Mouse (Mus musculus): ENCODE data around the gene Cmtm7. TPM values are rescaled to one million over a fixed set of nuclear protein-coding genes. Genes with fewer than 3 reads are reported as not detected.
"Not testable (repeated sequence)": the region's sequence is repeated elsewhere in the genome, so short reads cannot be mapped to it uniquely, and the experiment has no call there.

The Cmtm7 gene
- total RNA-seq, 2 experiments from 2014 or later = 499 to 803 TPM

DNA sequence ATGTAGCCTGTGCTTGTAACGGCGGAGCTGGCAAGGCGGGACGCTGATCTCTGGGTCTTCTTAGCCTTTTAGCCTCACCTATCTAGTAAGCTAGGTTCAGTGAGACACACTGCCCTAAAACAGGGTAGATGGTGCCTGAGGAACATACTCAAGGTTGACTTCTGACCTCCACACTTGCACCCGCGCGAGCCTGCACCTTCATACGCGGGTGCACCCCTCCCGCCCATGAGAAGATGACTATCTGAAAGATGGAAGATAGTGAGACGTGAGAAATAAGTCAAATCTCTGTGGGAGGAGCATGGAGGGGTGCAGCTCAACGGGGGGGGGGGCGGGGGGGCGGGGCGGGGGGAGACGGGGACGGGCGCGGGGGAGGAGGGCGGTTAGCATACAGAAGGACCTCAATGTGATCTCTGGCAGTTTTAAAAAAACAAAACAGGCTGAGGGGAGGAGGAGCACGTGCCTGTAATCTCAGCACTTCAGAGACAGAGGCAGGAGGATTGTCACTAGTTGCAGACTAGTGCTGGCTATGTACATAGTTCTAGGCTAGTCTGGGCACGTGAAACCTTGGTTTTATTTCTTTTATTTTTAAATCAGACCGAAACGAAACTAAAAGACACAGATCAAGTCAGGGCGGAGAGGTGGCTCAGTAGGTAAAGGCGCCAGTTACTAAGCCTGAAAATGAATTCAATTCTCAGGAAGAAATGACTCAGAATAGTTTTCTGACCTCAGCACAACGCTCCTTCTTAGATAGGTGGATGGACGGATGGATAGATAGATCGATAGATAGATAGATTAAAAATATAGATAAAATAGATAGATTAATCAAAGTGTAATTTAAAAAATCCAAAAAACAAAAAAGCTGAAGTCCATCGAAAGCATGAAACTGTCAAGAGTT is 51.5 kb downstream of the Cmtm7 start:
- 0 out of 2 replicates have a peak, but pooled peaks have one; percentile 8 for ATAC-seq (replicated peaks; ENCODE audit: poor library complexity)

DNA sequence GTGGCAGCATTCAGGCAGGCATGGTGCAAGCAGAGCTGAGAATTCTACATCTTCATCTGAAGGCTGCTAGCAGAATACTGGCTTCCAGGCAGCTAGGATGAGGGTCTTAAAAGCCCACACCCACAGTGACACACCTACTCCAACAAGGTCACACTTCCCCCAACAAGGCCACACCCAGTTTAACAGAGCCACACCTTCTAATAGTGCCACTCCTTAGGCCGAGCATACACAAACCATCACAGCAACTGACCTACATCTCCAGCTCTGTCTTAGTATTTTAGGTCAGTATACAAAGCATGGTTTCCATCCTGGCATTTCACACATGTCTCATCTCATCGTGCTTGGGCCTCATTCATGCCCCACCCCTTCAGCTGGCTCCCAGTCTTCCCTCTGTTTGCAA is 53.2 kb downstream of the Cmtm7 start:
- not testable (repeated sequence) for ATAC-seq (replicated peaks; ENCODE audit: poor library complexity)

DNA sequence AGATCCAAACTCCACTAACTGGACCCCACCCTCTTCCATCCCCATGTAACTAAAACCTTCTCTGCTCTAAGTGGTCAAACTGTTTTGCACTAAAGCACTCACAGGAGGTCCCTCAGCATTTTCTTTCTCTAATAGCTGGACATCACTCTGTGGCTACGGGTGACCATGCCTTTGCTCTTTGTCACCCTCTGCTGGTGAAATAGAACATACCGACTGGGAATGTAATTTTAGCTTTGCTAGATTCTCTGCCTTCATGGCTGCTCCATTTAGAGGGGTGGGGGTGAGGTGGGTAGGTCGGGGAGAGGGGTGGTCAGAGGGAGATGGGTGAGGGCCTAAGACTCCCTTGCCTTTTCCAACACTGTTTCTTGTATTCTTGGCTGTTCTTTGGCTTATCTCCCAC is 54.3 kb downstream of the Cmtm7 start:
- ATAC-seq (replicated peaks; ENCODE audit: poor library complexity) = peak; percentile 22

DNA sequence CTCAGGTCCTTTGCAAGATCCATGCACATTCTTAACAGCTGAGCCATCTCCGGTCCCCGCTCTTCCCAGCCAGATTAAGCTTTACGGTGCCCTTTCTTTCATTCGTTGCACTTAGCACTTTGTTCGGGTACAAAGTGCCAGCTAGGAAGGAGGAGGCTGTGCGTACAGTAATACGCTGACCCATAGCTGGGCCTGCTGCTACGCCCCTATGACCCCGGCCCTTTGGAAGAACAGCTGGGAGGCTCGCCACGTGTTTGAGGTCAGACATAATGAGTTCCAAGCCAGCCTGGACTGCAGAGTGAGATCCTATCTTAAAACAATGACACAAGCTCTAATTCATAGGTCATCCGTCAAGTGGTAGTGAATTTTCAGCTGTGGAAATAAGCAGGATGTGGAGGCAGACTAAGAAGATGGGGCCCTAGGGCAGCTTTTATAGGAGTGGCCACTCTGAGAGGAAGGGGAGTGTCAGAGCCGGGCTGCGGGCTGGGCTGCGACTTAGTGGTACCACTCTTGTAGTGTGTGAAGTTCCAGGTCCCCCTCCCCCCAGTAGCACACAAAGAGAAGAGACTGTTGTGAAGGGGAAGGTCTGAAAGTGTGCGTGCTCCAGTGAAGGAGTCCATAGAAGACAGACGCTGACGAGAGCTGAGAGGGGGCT is 64.9 kb downstream of the Cmtm7 start:
- ATAC-seq (replicated peaks; ENCODE audit: poor library complexity) = no peak

DNA sequence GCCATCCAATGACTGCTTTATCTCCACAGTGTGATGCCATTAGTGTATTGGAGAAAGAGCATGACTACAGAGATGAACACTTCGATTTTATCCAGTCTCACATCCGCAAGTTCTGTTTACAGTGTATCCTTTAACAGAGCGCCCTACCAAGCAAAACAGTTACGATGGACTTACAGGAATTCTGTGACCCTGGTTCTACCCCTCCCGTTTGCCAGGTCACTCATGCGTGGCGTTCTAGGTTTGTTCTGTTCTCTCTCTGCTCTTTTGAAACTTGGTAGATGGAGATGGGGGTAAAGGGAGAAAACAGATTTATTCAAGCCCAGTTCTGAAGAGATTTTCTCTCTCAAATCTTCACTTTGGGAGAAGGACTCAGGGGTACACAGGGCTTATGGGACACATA is 68.2 kb downstream of the Cmtm7 start:
- no peak for ATAC-seq (replicated peaks; ENCODE audit: poor library complexity)

DNA sequence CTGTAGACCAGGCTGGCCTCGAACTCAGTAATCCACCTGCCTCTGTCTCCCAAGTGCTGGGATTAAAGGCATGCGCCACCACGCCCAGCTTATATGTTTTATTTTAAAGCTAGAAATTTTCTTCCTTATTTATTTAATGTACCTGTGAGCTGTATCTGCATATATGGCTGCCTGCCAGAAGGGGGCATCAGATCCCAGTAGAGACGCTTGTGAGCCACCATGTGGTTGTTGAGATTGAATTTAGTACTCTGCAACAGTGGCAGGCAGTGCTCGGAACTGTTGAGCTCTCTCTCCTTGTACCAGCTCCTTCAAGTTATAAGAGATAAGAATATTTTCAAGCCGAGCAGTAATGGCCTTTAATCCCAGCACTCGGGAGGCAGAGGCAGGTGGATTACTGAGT is 71.3 kb downstream of the Cmtm7 start:
- peak; percentile 86 for ATAC-seq (replicated peaks; ENCODE audit: poor library complexity)

DNA sequence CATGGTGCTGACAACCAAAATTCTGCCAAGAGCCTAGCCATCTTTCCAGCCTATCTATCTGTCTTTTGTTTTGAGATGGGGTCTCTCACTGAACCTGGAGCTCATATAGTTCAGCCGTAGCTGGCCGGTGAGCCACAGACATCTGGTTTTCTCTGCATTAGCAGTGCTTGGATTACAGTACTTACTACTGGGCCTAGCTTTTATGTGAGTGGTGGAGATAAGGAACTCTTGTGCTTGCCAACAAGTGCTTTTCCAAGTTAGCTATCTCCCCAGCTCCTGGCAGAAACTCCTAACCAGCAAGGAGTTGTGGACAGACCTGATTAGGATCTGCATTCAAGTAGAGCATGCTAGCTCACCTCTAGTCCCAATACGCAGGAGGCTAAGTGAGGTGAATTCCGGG is 73.9 kb downstream of the Cmtm7 start:
- ATAC-seq (replicated peaks; ENCODE audit: poor library complexity) = peak; percentile 62

Other genes with a start within 250 kb of the Cmtm7 start
- gene Trim71, start 217.5 kb downstream of the Cmtm7 start, total RNA-seq (2015) = 0.02 TPM in 1 of 2 replicates, not detected in the other
- not detected in 2 replicates for gene Trim71, start 217.5 kb downstream of the Cmtm7 start, total RNA-seq (2017)
- gene Cnot10, start 141.7 kb downstream of the Cmtm7 start, total RNA-seq (2015) = 23.3 and 23.7 TPM in 2 replicates
- 48.1 and 55.7 TPM in 2 replicates for gene Cnot10, start 141.7 kb downstream of the Cmtm7 start, total RNA-seq (2017)
- 28.5 and 29.1 TPM in 2 replicates for gene Dync1li1, start 93.1 kb downstream of the Cmtm7 start, total RNA-seq (2015)
- 47.4 and 50.9 TPM in 2 replicates for gene Dync1li1, start 93.1 kb downstream of the Cmtm7 start, total RNA-seq (2017)
- gene Cmtm6, start 50.7 kb downstream of the Cmtm7 start, total RNA-seq (2015) = 29.1 and 31.1 TPM in 2 replicates
- gene Cmtm6, start 50.7 kb downstream of the Cmtm7 start, total RNA-seq (2017) = 43.1 and 46.2 TPM in 2 replicates
- gene Cmtm8, start 62.3 kb upstream of the Cmtm7 start, total RNA-seq (2015) = 1.0 and 2.8 TPM in 2 replicates
- gene Cmtm8, start 62.3 kb upstream of the Cmtm7 start, total RNA-seq (2017) = 0.79 and 2.0 TPM in 2 replicates
- 23.9 and 25.2 TPM in 2 replicates for gene Gpd1l, start 152.1 kb upstream of the Cmtm7 start, total RNA-seq (2015)
- gene Gpd1l, start 152.1 kb upstream of the Cmtm7 start, total RNA-seq (2017) = 30.0 and 30.9 TPM in 2 replicates
- not detected in 2 replicates for gene Osbpl10, start 196.7 kb upstream of the Cmtm7 start, total RNA-seq (2015)
- not detected in 2 replicates for gene Osbpl10, start 196.7 kb upstream of the Cmtm7 start, total RNA-seq (2017)
- gene Rps27rt, start 200.9 kb upstream of the Cmtm7 start, total RNA-seq (2015) = 256 and 259 TPM in 2 replicates
- gene Rps27rt, start 200.9 kb upstream of the Cmtm7 start, total RNA-seq (2017) = 119 and 149 TPM in 2 replicates